Mouse (Mus musculus): Measurements from ENCODE around the gene Dmtf1. TPM values are rescaled to one million over a fixed set of nuclear protein-coding genes. Genes with fewer than 3 reads are reported as not detected.
A peak's percentile ranks its signal among the peaks of the same experiment; 100 is the strongest.
"Not testable (repeated sequence)": the region's sequence is repeated elsewhere in the genome, so short reads cannot be mapped to it uniquely, and the experiment has no call there.

Gene Dmtf1
- 77.3 and 81.2 TPM in 2 replicates for polyA plus RNA-seq (2014; fragmentation: Nextera tagmentation; extraction: Ambion mirVana)

GRCm38 (mm10) chr5:9161456-9162041 is at the start of gene Dmtf1:
TSS of gene Dmtf1 (minus strand) at chr5:9161776.
- ATAC-seq (ENCODE audit: low FRiP score): peak; percentile 96
- peak; percentile 95 for DNase-seq (ENCODE audit: low spot score)
- under 1% methylated on average over 50 of the region's 64 CpGs for WGBS
- Histone ChIP-seq H3K4me1 (replicated peaks; ENCODE audit: control insufficient read depth, insufficient read depth, low read length) (no peaks in the 10 kb centered on the region), H3K9me3 (ENCODE audit: control insufficient read depth, low read length) (no peaks in the 10 kb centered on the region), H3K27ac (ENCODE audit: low read depth, low read length) (peak within 1 kb of the TSS; percentile 100), H3K4me2 (replicated peaks; ENCODE audit: low read depth, low read length) (peak within 1 kb of the TSS; percentile 53), H3K4me3 (ENCODE audit: low read depth, low read length) (peak within 1 kb of the TSS; percentile 92), H3K27me3 (ENCODE audit: control insufficient read depth, insufficient read depth, low read length) (no peaks in the 10 kb centered on the region), H3K36me3 (ENCODE audit: control insufficient read depth, insufficient read depth, low read length) (no peaks in the 10 kb centered on the region), H3K9ac (ENCODE audit: low read depth, low read length) (peak within 1 kb of the TSS; percentile 94)

- DNase-seq (ENCODE audit: low spot score) (no peak), ATAC-seq (ENCODE audit: low FRiP score) (no peak)
- no peak overlapping the region for H3K27ac ChIP-seq (ENCODE audit: low read depth, low read length)
- no peaks in the 10 kb centered on the region for H3K9me3 ChIP-seq (ENCODE audit: control insufficient read depth, low read length)
- H3K27me3 ChIP-seq (ENCODE audit: control insufficient read depth, insufficient read depth, low read length): no peaks in the 10 kb centered on the region
- H3K36me3 ChIP-seq (ENCODE audit: control insufficient read depth, insufficient read depth, low read length): no peaks in the 10 kb centered on the region
- no peaks in the 10 kb centered on the region for H3K4me1 ChIP-seq (replicated peaks; ENCODE audit: control insufficient read depth, insufficient read depth, low read length)
- WGBS: 80% methylated on average over 1 of the region's 1 CpGs
- no peak overlapping the region for H3K9ac ChIP-seq (ENCODE audit: low read depth, low read length)
- H3K4me2 ChIP-seq (replicated peaks; ENCODE audit: low read depth, low read length): no peak overlapping the region
- no peak overlapping the region for H3K4me3 ChIP-seq (ENCODE audit: low read depth, low read length)
These were observed 24.9 kb upstream of the Dmtf1 start for GRCm38 (mm10) chr5:9186467-9186866.

GRCm38 (mm10) chr5:9173295-9173694 is 11.7 kb upstream of the Dmtf1 start:
- no peaks in the 10 kb centered on the region for H3K36me3 ChIP-seq (ENCODE audit: control insufficient read depth, insufficient read depth, low read length)
- H3K27me3 ChIP-seq (ENCODE audit: control insufficient read depth, insufficient read depth, low read length): no peaks in the 10 kb centered on the region
- ATAC-seq (ENCODE audit: low FRiP score) (no peak), DNase-seq (ENCODE audit: low spot score) (no peak)
- no peaks in the 10 kb centered on the region for H3K4me1 ChIP-seq (replicated peaks; ENCODE audit: control insufficient read depth, insufficient read depth, low read length)
- H3K4me2 ChIP-seq (replicated peaks; ENCODE audit: low read depth, low read length): no peak overlapping the region
- H3K4me3 ChIP-seq (ENCODE audit: low read depth, low read length): no peak overlapping the region
- WGBS: 78% methylated on average over 2 of the region's 2 CpGs
- no peak overlapping the region for H3K9ac ChIP-seq (ENCODE audit: low read depth, low read length)
- no peak overlapping the region for H3K27ac ChIP-seq (ENCODE audit: low read depth, low read length)
- H3K9me3 ChIP-seq (ENCODE audit: control insufficient read depth, low read length): no peaks in the 10 kb centered on the region

DNA sequence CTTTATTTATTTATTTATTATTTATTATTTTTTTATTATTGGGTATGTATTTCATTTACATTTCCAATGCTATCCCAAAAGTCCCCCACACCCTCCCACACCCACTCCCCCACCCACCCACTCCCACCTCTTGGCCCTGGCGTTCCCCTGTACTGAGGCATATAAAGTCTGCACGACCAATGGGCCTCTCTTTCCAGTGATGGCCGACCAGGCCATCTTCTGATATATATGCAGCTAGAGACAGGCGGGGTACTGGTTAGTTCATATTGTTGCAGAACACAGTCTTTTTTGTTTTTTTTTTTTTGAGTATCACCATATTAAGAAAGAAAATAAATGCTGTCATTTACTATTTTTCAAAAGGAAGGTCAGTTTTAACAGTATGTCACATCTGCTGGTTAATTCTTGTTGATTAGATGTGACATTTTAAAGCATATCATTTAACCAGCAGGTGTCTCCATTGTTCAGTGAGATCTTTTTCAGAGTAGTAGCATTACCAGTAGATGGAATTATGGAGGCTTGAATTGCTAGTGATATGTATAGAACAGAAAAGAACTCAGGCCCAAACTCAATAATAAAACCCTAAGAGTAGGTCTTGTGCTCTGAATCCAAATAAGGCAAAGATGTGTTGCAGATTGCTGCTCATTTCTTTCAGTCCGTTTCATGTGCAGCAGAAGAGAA is 7.9 kb upstream of the Dmtf1 start:
- not testable (repeated sequence) for H3K27me3 ChIP-seq (ENCODE audit: control insufficient read depth, insufficient read depth, low read length); H3K4me2 ChIP-seq (replicated peaks; ENCODE audit: low read depth, low read length); H3K4me1 ChIP-seq (replicated peaks; ENCODE audit: control insufficient read depth, insufficient read depth, low read length); H3K36me3 ChIP-seq (ENCODE audit: control insufficient read depth, insufficient read depth, low read length); ATAC-seq (ENCODE audit: low FRiP score); H3K9ac ChIP-seq (ENCODE audit: low read depth, low read length); H3K9me3 ChIP-seq (ENCODE audit: control insufficient read depth, low read length); H3K4me3 ChIP-seq (ENCODE audit: low read depth, low read length); H3K27ac ChIP-seq (ENCODE audit: low read depth, low read length)
- WGBS: 89% methylated on average over 4 of the region's 5 CpGs
- DNase-seq (ENCODE audit: low spot score): peak; percentile 4

DNA sequence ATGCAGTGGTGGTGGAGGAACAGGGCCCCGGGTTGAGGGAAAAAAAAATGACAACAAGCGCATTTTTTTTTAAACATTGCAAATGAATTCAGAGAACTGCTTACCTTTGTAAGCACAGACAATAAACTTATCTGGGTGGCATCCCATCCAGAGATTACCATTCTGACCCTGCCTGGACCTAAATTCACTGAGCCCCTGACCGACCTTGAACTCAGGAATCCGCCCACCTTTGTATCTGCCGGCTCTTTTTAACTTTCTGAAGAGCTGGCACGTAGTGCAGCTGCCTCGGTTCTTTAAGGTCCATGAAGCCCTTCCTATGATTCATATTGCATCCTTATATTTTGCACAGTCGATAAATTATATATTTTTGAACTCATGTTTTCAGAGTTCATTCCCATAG is 4.8 kb upstream of the Dmtf1 start:
- no peak for DNase-seq (ENCODE audit: low spot score)
- no peak overlapping the region for H3K9ac ChIP-seq (ENCODE audit: low read depth, low read length)
- H3K27me3 ChIP-seq (ENCODE audit: control insufficient read depth, insufficient read depth, low read length): no peaks in the 10 kb centered on the region
- no peaks in the 10 kb centered on the region for H3K36me3 ChIP-seq (ENCODE audit: control insufficient read depth, insufficient read depth, low read length)
- 79% methylated on average over 8 of the region's 8 CpGs for WGBS
- no peak overlapping the region for H3K27ac ChIP-seq (ENCODE audit: low read depth, low read length)
- no peaks in the 10 kb centered on the region for H3K4me1 ChIP-seq (replicated peaks; ENCODE audit: control insufficient read depth, insufficient read depth, low read length)
- ATAC-seq (ENCODE audit: low FRiP score): no peak
- H3K4me3 ChIP-seq (ENCODE audit: low read depth, low read length): no peak overlapping the region
- H3K9me3 ChIP-seq (ENCODE audit: control insufficient read depth, low read length): no peaks in the 10 kb centered on the region
- H3K4me2 ChIP-seq (replicated peaks; ENCODE audit: low read depth, low read length): no peak overlapping the region

DNA sequence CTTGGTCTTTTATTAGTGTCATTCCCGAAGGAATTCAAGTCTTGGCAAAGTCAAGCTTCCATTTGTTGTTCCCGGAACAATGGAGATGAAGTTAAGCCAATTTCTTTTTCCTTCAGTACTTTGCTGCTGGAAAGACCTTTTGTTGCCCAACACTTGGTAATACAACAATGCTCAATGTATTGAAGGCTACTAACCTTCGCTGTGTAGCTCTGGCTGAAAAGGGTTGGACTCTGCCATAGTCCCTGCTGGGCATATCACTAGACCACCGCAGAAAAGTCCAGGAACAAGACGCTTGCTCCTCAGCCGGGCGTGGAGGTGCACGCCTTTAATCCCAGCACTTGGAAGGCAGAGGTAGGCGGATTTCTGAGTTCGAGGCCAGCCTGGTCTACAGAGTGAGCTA is 3.6 kb upstream of the Dmtf1 start:
- H3K36me3 ChIP-seq (ENCODE audit: control insufficient read depth, insufficient read depth, low read length); H3K4me1 ChIP-seq (replicated peaks; ENCODE audit: control insufficient read depth, insufficient read depth, low read length); ATAC-seq (ENCODE audit: low FRiP score); H3K27me3 ChIP-seq (ENCODE audit: control insufficient read depth, insufficient read depth, low read length); H3K9ac ChIP-seq (ENCODE audit: low read depth, low read length); H3K27ac ChIP-seq (ENCODE audit: low read depth, low read length); H3K4me3 ChIP-seq (ENCODE audit: low read depth, low read length); DNase-seq (ENCODE audit: low spot score); H3K4me2 ChIP-seq (replicated peaks; ENCODE audit: low read depth, low read length); H3K9me3 ChIP-seq (ENCODE audit: control insufficient read depth, low read length): not testable (repeated sequence)
- WGBS: 91% methylated on average over 10 of the region's 10 CpGs

DNA sequence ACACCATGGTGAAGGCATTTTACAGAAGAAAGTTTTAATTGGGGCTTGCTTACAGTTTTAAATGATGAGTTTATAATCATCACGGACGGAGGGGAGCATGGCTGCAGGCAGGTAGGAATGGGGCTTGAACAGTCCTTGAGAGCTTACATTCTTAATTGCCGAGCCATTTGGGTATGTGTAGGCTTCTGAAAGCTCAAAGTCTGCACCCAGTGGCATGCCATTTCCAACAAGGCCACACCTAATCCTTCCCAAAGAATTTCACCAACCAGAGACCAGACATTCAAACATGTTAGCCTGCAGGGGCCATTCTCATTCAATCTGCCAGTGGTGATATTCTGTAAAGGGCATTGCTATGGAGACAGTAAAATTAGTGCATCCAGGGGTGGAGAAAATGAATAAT is 1.8 kb upstream of the Dmtf1 start:
- H3K4me1 ChIP-seq (replicated peaks; ENCODE audit: control insufficient read depth, insufficient read depth, low read length): no peaks in the 10 kb centered on the region
- DNase-seq (ENCODE audit: low spot score): no peak
- no peak for ATAC-seq (ENCODE audit: low FRiP score)
- no peak overlapping the region for H3K27ac ChIP-seq (ENCODE audit: low read depth, low read length)
- H3K4me3 ChIP-seq (ENCODE audit: low read depth, low read length): no peak overlapping the region
- H3K36me3 ChIP-seq (ENCODE audit: control insufficient read depth, insufficient read depth, low read length): no peaks in the 10 kb centered on the region
- 92% methylated on average over 3 of the region's 3 CpGs for WGBS
- no peaks in the 10 kb centered on the region for H3K9me3 ChIP-seq (ENCODE audit: control insufficient read depth, low read length)
- no peaks in the 10 kb centered on the region for H3K27me3 ChIP-seq (ENCODE audit: control insufficient read depth, insufficient read depth, low read length)
- H3K9ac ChIP-seq (ENCODE audit: low read depth, low read length): no peak overlapping the region
- no peak overlapping the region for H3K4me2 ChIP-seq (replicated peaks; ENCODE audit: low read depth, low read length)

GRCm38 (mm10) chr5:9162088-9162487 is 512 bp upstream of the Dmtf1 start:
- H3K9ac ChIP-seq (ENCODE audit: low read depth, low read length): peak overlapping the region; percentile 49
- H3K4me3 ChIP-seq (ENCODE audit: low read depth, low read length): peak overlapping the region; percentile 92
- peak overlapping the region; percentile 53 for H3K4me2 ChIP-seq (replicated peaks; ENCODE audit: low read depth, low read length)
- no peaks in the 10 kb centered on the region for H3K36me3 ChIP-seq (ENCODE audit: control insufficient read depth, insufficient read depth, low read length)
- H3K27me3 ChIP-seq (ENCODE audit: control insufficient read depth, insufficient read depth, low read length): no peaks in the 10 kb centered on the region
- no peaks in the 10 kb centered on the region for H3K9me3 ChIP-seq (ENCODE audit: control insufficient read depth, low read length)
- H3K4me1 ChIP-seq (replicated peaks; ENCODE audit: control insufficient read depth, insufficient read depth, low read length): no peaks in the 10 kb centered on the region
- ATAC-seq (ENCODE audit: low FRiP score) (peak; percentile 39), DNase-seq (ENCODE audit: low spot score) (no peak)
- H3K27ac ChIP-seq (ENCODE audit: low read depth, low read length): peak overlapping the region; percentile 100; the same call in 1 of the 2 replicates
- WGBS: 19% methylated on average over 7 of the region's 7 CpGs
